Mouse (Mus musculus): ENCODE measurements at regions not wholly inside any gene's neighbourhood (a gene's known extent, or its start where the extent isn't known, plus 50 kb on each side); places are given as distances from the start of the nearest gene placed in this dataset.

- no peak for DNase-seq (ENCODE audit: low spot score)
Measured at GRCm38 (mm10) chr4:32074399-32075296, 110.8 kb downstream of the Map3k7 start.

- DNase-seq (ENCODE audit: low spot score) = no peak
Measured at GRCm38 (mm10) chr4:32076391-32076925, 112.6 kb downstream of the Map3k7 start.

GRCm38 (mm10) chr4:32083456-32083855 is 119.6 kb downstream of the Map3k7 start:
- no peak for DNase-seq (ENCODE audit: low spot score)

- DNase-seq (ENCODE audit: low spot score) = no peak
Measured at GRCm38 (mm10) chr4:32084250-32084869, 120.5 kb downstream of the Map3k7 start.

GRCm38 (mm10) chr4:32085040-32085439 is 121.1 kb downstream of the Map3k7 start:
- DNase-seq (ENCODE audit: low spot score) = no peak

- DNase-seq (ENCODE audit: low spot score) = no peak
Measured at GRCm38 (mm10) chr4:32091086-32091485, 127.2 kb downstream of the Map3k7 start.

- DNase-seq (ENCODE audit: low spot score) = no peak
Measured at GRCm38 (mm10) chr4:32092320-32093041, 128.6 kb downstream of the Map3k7 start.

GRCm38 (mm10) chr4:32098233-32098632 is 134.3 kb downstream of the Map3k7 start:
- no peak for DNase-seq (ENCODE audit: low spot score)

GRCm38 (mm10) chr4:32101002-32101401 is 137.1 kb downstream of the Map3k7 start:
- DNase-seq (ENCODE audit: low spot score) = no peak

GRCm38 (mm10) chr4:32106664-32107171 is 131.9 kb upstream of the Bach2 start:
- DNase-seq (ENCODE audit: low spot score) = no peak

GRCm38 (mm10) chr4:32122320-32122719 is 116.3 kb upstream of the Bach2 start:
- DNase-seq (ENCODE audit: low spot score) = no peak

- no peak for DNase-seq (ENCODE audit: low spot score)
Measured at GRCm38 (mm10) chr4:32126828-32127227, 111.8 kb upstream of the Bach2 start.

- DNase-seq (ENCODE audit: low spot score) = no peak
Measured at GRCm38 (mm10) chr4:32130594-32130993, 108.0 kb upstream of the Bach2 start.

GRCm38 (mm10) chr4:32131819-32132218 is 106.8 kb upstream of the Bach2 start:
- DNase-seq (ENCODE audit: low spot score) = no peak

GRCm38 (mm10) chr4:32136151-32136550 is 102.5 kb upstream of the Bach2 start:
- DNase-seq (ENCODE audit: low spot score) = no peak

GRCm38 (mm10) chr4:32137243-32137642 is 101.4 kb upstream of the Bach2 start:
- DNase-seq (ENCODE audit: low spot score) = no peak

- no peak for DNase-seq (ENCODE audit: low spot score)
Measured at GRCm38 (mm10) chr4:32137966-32138365, 100.6 kb upstream of the Bach2 start.

- no peak for DNase-seq (ENCODE audit: low spot score)
Measured at GRCm38 (mm10) chr4:32139586-32139985, 99.0 kb upstream of the Bach2 start.

GRCm38 (mm10) chr4:32140068-32140467 is 98.5 kb upstream of the Bach2 start:
- no peak for DNase-seq (ENCODE audit: low spot score)

GRCm38 (mm10) chr4:32142198-32142597 is 96.4 kb upstream of the Bach2 start:
- DNase-seq (ENCODE audit: low spot score) = no peak

- no peak for DNase-seq (ENCODE audit: low spot score)
Measured at GRCm38 (mm10) chr4:32147146-32147545, 91.5 kb upstream of the Bach2 start.

- DNase-seq (ENCODE audit: low spot score) = no peak
Measured at GRCm38 (mm10) chr4:32148597-32148996, 90.0 kb upstream of the Bach2 start.
